Comparison of ENCODE assay signal across 21 mouse cellular contexts in the genomic region with DNA sequence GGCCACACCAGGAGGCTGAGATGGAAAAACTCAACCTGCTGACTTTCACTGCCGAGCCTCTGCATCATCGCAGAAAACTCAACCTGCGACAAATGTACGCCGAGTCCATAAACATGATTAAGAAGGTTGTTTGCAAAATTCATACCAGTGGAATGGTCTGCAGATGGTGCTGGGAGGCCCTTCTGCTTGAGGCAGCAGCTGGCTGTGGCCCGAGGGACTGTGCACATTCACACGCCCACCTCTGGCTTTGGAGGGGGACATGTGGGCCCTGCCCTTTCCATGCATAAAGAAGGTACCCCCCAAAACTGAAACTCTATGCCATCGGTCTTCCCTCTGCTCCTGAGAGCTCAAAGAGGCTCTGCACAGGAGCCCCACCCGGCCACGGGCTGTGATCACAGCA.
DNase-seq lines count a peak whose midpoint lies in the region; ATAC-seq and TF ChIP-seq lines count a peak whose summit lies in the region.
"Had no signal": no experiment of that assay in that cellular context is flagged by ENCODE, and none has a peak within 500 bp of the region (broad histone marks: within the 10 kb centered on the region; RNA-seq: fewer than 3 reads in every experiment).

No protein-coding gene starts in this region.

- no peaks in the 10 kb centered on the region for H3K36me3 ChIP-seq in forebrain, embryonic 10.5 days (replicated peaks)
- H3K36me3 ChIP-seq in forebrain, embryonic 14.5 days (ENCODE audit: control insufficient read depth, insufficient read depth, low read length) = no peaks in the 10 kb centered on the region
- no peaks in the 10 kb centered on the region for H3K36me3 ChIP-seq in intestine, embryonic 14.5 days (ENCODE audit: control insufficient read depth, insufficient read depth, low read length)
- no peaks in the 10 kb centered on the region for H3K36me3 ChIP-seq in intestine, postnatal 0 days (ENCODE audit: control insufficient read depth, insufficient read depth)
- H3K36me3 ChIP-seq in limb, embryonic 10.5 days = peaks cover 5% of the 10 kb centered on the region; the same call in 1 of the 2 replicates
- no peaks in the 10 kb centered on the region for H3K36me3 ChIP-seq in stomach, embryonic 15.5 days
- H3K36me3 ChIP-seq: hindbrain, embryonic 12.5 days; liver, embryonic 12.5 days had no signal

- no peak overlapping the region for H3K4me2 ChIP-seq in forebrain, embryonic 14.5 days (ENCODE audit: low read length)
- no peak overlapping the region for H3K4me2 ChIP-seq in intestine, embryonic 14.5 days (ENCODE audit: low read length)
- no peak overlapping the region for H3K4me2 ChIP-seq in intestine, postnatal 0 days (replicated peaks; ENCODE audit: low read depth)
- H3K4me2 ChIP-seq in stomach, embryonic 15.5 days = no peak overlapping the region
- H3K4me2 ChIP-seq: heart, embryonic 11.5 days; hindbrain, embryonic 12.5 days; liver, embryonic 12.5 days had no signal

- no peak overlapping the region for H3K4me3 ChIP-seq in forebrain, embryonic 10.5 days
- no peak overlapping the region for H3K4me3 ChIP-seq in forebrain, embryonic 14.5 days (ENCODE audit: low read depth, low read length)
- H3K4me3 ChIP-seq in intestine, embryonic 14.5 days (ENCODE audit: low read depth, low read length) = no peak overlapping the region
- H3K4me3 ChIP-seq in intestine, postnatal 0 days (ENCODE audit: low read depth, low read length) = no peak overlapping the region
- no peak overlapping the region for H3K4me3 ChIP-seq in limb, embryonic 10.5 days
- H3K4me3 ChIP-seq in stomach, embryonic 15.5 days (replicated peaks) = no peak overlapping the region
- H3K4me3 ChIP-seq: erythroblast, embryonic 14.5 days; hindbrain, embryonic 12.5 days; liver, embryonic 12.5 days had no signal

- ATAC-seq in forebrain, embryonic 14.5 days = no peak
- no peak for ATAC-seq in intestine, embryonic 14.5 days (replicated peaks; ENCODE audit: low FRiP score, low TSS enrichment, low read depth)
- ATAC-seq in intestine, postnatal 0 days = no peak
- ATAC-seq in stomach, embryonic 15.5 days (ENCODE audit: insufficient read depth, low FRiP score, low read depth) = no peak
- ATAC-seq: CD4-positive, CD25-positive, alpha-beta regulatory T cell, adult 4 months; forebrain, embryonic 16.5 days; inflammation-experienced regulatory T-cells, adult 6 months; liver, embryonic 12.5 days had no signal

- H3K27me3 ChIP-seq in forebrain, embryonic 10.5 days (ENCODE audit: poor library complexity, severe bottlenecking) = no peaks in the 10 kb centered on the region
- no peaks in the 10 kb centered on the region for H3K27me3 ChIP-seq in forebrain, embryonic 14.5 days (replicated peaks; ENCODE audit: control insufficient read depth, insufficient read depth, low read length)
- H3K27me3 ChIP-seq in intestine, embryonic 14.5 days (replicated peaks; ENCODE audit: control insufficient read depth, insufficient read depth, low read length) = no peaks in the 10 kb centered on the region
- no peaks in the 10 kb centered on the region for H3K27me3 ChIP-seq in intestine, postnatal 0 days (replicated peaks; ENCODE audit: control insufficient read depth, insufficient read depth, low read length)
- H3K27me3 ChIP-seq in limb, embryonic 10.5 days (ENCODE audit: low read depth, poor library complexity, severe bottlenecking) = no peaks in the 10 kb centered on the region
- H3K27me3 ChIP-seq in stomach, embryonic 15.5 days (replicated peaks) = no peaks in the 10 kb centered on the region
- H3K27me3 ChIP-seq: hindbrain, embryonic 12.5 days; liver, embryonic 12.5 days had no signal

- H3K9me3 ChIP-seq in forebrain, embryonic 10.5 days = no peaks in the 10 kb centered on the region
- no peaks in the 10 kb centered on the region for H3K9me3 ChIP-seq in forebrain, embryonic 14.5 days (replicated peaks; ENCODE audit: control insufficient read depth, low read length)
- no peaks in the 10 kb centered on the region for H3K9me3 ChIP-seq in intestine, embryonic 14.5 days (ENCODE audit: control insufficient read depth, low read length)
- no peaks in the 10 kb centered on the region for H3K9me3 ChIP-seq in intestine, postnatal 0 days (ENCODE audit: control insufficient read depth)
- H3K9me3 ChIP-seq in limb, embryonic 10.5 days (replicated peaks) = no peaks in the 10 kb centered on the region
- H3K9me3 ChIP-seq in stomach, embryonic 15.5 days = no peaks in the 10 kb centered on the region
- H3K9me3 ChIP-seq: hindbrain, embryonic 12.5 days; liver, embryonic 12.5 days had no signal

- peaks cover 32% of the 10 kb centered on the region for H3K4me1 ChIP-seq in forebrain, embryonic 10.5 days
- 0 out of 2 replicates have a peak, but pooled peaks cover 4% of the 10 kb centered on the region for H3K4me1 ChIP-seq in forebrain, embryonic 14.5 days (ENCODE audit: control insufficient read depth, insufficient read depth, low read length)
- peaks cover 43% of the 10 kb centered on the region for H3K4me1 ChIP-seq in intestine, embryonic 14.5 days (replicated peaks; ENCODE audit: control insufficient read depth, insufficient read depth, low read length)
- H3K4me1 ChIP-seq in intestine, postnatal 0 days (replicated peaks; ENCODE audit: control insufficient read depth, insufficient read depth, low read length) = no peaks in the 10 kb centered on the region
- H3K4me1 ChIP-seq in limb, embryonic 10.5 days = peaks cover 22% of the 10 kb centered on the region
- H3K4me1 ChIP-seq in stomach, embryonic 15.5 days = peaks cover 36% of the 10 kb centered on the region
- H3K4me1 ChIP-seq: liver, embryonic 12.5 days had no signal

- no peak for DNase-seq in forebrain, embryonic 10.5 days (ENCODE audit: extremely low spot score, low spot score)
- DNase-seq in forebrain, embryonic 14.5 days (ENCODE audit: low spot score) = no peak
- no peak for DNase-seq in intestine, embryonic 14.5 days (ENCODE audit: low spot score)
- no peak for DNase-seq in limb, embryonic 10.5 days (ENCODE audit: low spot score)
- DNase-seq in T-cell, adult 2 months (ENCODE audit: low spot score) = no peak
- no peak for DNase-seq in left cerebral cortex, adult 18-20 months (ENCODE audit: low spot score in 2 of 2)
- DNase-seq: adrenal gland, postnatal 25 days; cerebellum, adult 11 months; embryo, embryonic 11 days; gastrocnemius, postnatal 36 days; lung, adult 2 months; lung, postnatal 36 days had no signal

- 80% methylated on average over 10 of the region's 10 CpGs for WGBS in forebrain, embryonic 10.5 days
- 71% methylated on average over 10 of the region's 10 CpGs for WGBS in forebrain, embryonic 14.5 days
- WGBS in intestine, embryonic 14.5 days = 54% methylated on average over 10 of the region's 10 CpGs
- whole genome bisulfite sequencing in intestine, postnatal 0 days = 64% methylated on average over 10 of the region's 10 CpGs
- WGBS in limb, embryonic 10.5 days = 81% methylated on average over 10 of the region's 10 CpGs
- 59% methylated on average over 10 of the region's 10 CpGs for WGBS in stomach, embryonic 15.5 days

- no peak for TF ChIP-seq CTCF in intestine, postnatal 0 days (IDR thresholded peaks at IDR 0.05; ENCODE audit: low read depth)

- H3K27ac ChIP-seq in forebrain, embryonic 10.5 days = 0 out of 2 replicates have a peak overlapping the region, but pooled peaks have one; percentile 0
- H3K27ac ChIP-seq in forebrain, embryonic 14.5 days (ENCODE audit: low read depth, low read length) = no peak overlapping the region
- peak overlapping the region; percentile 86; the same call in 1 of the 2 replicates for H3K27ac ChIP-seq in intestine, embryonic 14.5 days (ENCODE audit: low read depth)
- H3K27ac ChIP-seq in intestine, postnatal 0 days (ENCODE audit: low read depth, low read length) = no peak overlapping the region
- H3K27ac ChIP-seq in limb, embryonic 10.5 days = peak overlapping the region; percentile 43; the same call in 1 of the 2 replicates
- H3K27ac ChIP-seq in stomach, embryonic 15.5 days = peak overlapping the region; percentile 88
- H3K27ac ChIP-seq: hindbrain, embryonic 12.5 days; liver, embryonic 12.5 days had no signal

- H3K9ac ChIP-seq in forebrain, embryonic 14.5 days (ENCODE audit: low read length) = no peak overlapping the region
- no peak overlapping the region for H3K9ac ChIP-seq in intestine, embryonic 14.5 days (ENCODE audit: low read length)
- no peak overlapping the region for H3K9ac ChIP-seq in intestine, postnatal 0 days (ENCODE audit: low read depth, low read length)
- H3K9ac ChIP-seq in stomach, embryonic 15.5 days = no peak overlapping the region
- H3K9ac ChIP-seq: hindbrain, embryonic 12.5 days; liver, embryonic 12.5 days had no signal

Comparison
In these comparisons a context has a peak if more than half of its experiments do, and no peak if none do; other contexts are left out.
1. H3K27ac ChIP-seq: peak in forebrain, embryonic 10.5 days (single experiment), intestine, embryonic 14.5 days (single experiment), limb, embryonic 10.5 days (single experiment) and stomach, embryonic 15.5 days (single experiment); none in forebrain, embryonic 14.5 days (single experiment) and intestine, postnatal 0 days (single experiment).